ENCODE assay signal across 8 mouse cellular contexts in the genomic region with DNA sequence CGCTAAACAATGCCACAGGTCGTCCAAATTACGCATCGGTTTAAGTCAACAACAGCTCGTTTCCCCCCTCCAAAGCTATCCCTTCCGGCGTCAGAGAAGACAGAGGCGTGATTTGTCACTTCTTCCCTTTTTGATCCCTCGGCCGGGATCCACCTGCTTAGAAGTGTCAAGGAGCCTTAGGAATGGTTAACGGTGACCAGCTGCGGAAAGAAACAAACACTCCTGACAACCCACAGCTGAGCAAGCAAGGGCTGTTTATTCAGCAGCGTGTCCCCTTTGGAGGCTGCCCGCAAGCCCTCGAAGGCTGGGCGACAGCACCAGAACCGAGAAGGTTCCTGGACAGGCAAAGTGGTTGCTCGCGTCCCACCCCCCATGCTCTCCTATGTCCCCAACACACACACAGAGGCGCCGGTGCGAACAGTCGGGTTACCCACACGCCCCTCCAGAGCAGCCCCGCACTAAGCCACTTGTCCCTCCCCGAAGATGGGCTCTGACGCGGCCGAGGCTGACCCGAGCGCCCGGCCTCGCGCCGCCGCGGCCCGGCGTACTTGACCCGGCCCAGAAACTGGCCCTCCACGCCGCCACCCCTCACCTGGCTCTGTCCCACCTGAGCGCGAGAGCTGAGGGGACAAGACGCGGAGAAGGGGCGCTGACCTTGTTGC. TPM values are rescaled to one million over a fixed set of nuclear protein-coding genes. Genes with fewer than 3 reads are reported as not detected.
DNase-seq lines count a peak whose midpoint lies in the region; ATAC-seq and TF ChIP-seq lines count a peak whose summit lies in the region.

No protein-coding gene starts in this region.

- no peaks in the 10 kb centered on the region for H3K9me3 ChIP-seq in intestine, embryonic 16.5 days (ENCODE audit: control insufficient read depth, low read length)
- H3K9me3 ChIP-seq in limb, embryonic 14.5 days (ENCODE audit: control insufficient read depth, low read length): no peaks in the 10 kb centered on the region
- no peaks in the 10 kb centered on the region for H3K9me3 ChIP-seq in midbrain, embryonic 14.5 days (ENCODE audit: control insufficient read depth, low read length)

- ATAC-seq in granulocyte monocyte progenitor cell, adult 5-6 weeks (replicated peaks; ENCODE audit: poor library complexity, severe bottlenecking): peak; percentile 24
- ATAC-seq in intestine, embryonic 16.5 days: peak; percentile 68
- ATAC-seq in limb, embryonic 14.5 days (ENCODE audit: low FRiP score, low read depth): peak; percentile 58
- peak; percentile 77 for ATAC-seq in midbrain, embryonic 14.5 days (ENCODE audit: low FRiP score, low TSS enrichment)

- peak overlapping the region; percentile 98 for H3K9ac ChIP-seq in intestine, embryonic 16.5 days (ENCODE audit: low read depth, low read length)
- peak overlapping the region; percentile 99 for H3K9ac ChIP-seq in limb, embryonic 14.5 days (ENCODE audit: low read depth, low read length, severe bottlenecking)
- H3K9ac ChIP-seq in midbrain, embryonic 14.5 days (replicated peaks; ENCODE audit: low read length): peak overlapping the region; percentile 97

- peaks cover 15% of the 10 kb centered on the region for H3K4me1 ChIP-seq in intestine, embryonic 16.5 days (ENCODE audit: control insufficient read depth, insufficient read depth, low read length)
- H3K4me1 ChIP-seq in limb, embryonic 14.5 days (ENCODE audit: control insufficient read depth, insufficient read depth, low read length): peaks cover 13% of the 10 kb centered on the region
- H3K4me1 ChIP-seq in midbrain, embryonic 14.5 days (ENCODE audit: control insufficient read depth, insufficient read depth, low read length): peaks cover 17% of the 10 kb centered on the region

- peak overlapping the region; percentile 90 for H3K4me2 ChIP-seq in intestine, embryonic 16.5 days (ENCODE audit: low read depth, low read length)
- H3K4me2 ChIP-seq in limb, embryonic 14.5 days (replicated peaks; ENCODE audit: low read depth, low read length, severe bottlenecking): peak overlapping the region; percentile 76
- peak overlapping the region; percentile 72 for H3K4me2 ChIP-seq in midbrain, embryonic 14.5 days (ENCODE audit: low read length)

- peak; percentile 12 for DNase-seq in urinary bladder, postnatal 10 days (ENCODE audit: low spot score)
- DNase-seq in urinary bladder, adult 18-20 months (ENCODE audit: low spot score in 2 of 2): no peak
- DNase-seq in embryo, embryonic 9.5 days (ENCODE audit: extremely low spot score): peak; percentile 51
- peak; percentile 17 for DNase-seq in limb, embryonic 14.5 days (ENCODE audit: low spot score)
- DNase-seq in midbrain, embryonic 14.5 days: peak; percentile 65
- peak; percentile 46 for DNase-seq in splenic B cell, adult 2 months (ENCODE audit: low read depth, low spot score)

- TF ChIP-seq POLR2A in limb, embryonic 14.5 days (IDR thresholded peaks at IDR 0.05; ENCODE audit: borderline replicate concordance, extremely low read depth, insufficient read depth, insufficient read length): no peak

- under 1% methylated on average over 47 of the region's 47 CpGs for WGBS in intestine, embryonic 16.5 days
- under 1% methylated on average over 37 of the region's 47 CpGs for WGBS in limb, embryonic 14.5 days
- WGBS in midbrain, embryonic 14.5 days: under 1% methylated on average over 47 of the region's 47 CpGs

- peaks cover 3% of the 10 kb centered on the region; the same call in 1 of the 2 replicates for H3K36me3 ChIP-seq in intestine, embryonic 16.5 days (ENCODE audit: control insufficient read depth, insufficient read depth, low read length)
- H3K36me3 ChIP-seq in limb, embryonic 14.5 days (ENCODE audit: control insufficient read depth, insufficient read depth, low read length): peaks cover 15% of the 10 kb centered on the region
- H3K36me3 ChIP-seq in midbrain, embryonic 14.5 days (ENCODE audit: control insufficient read depth, insufficient read depth, low read length): peaks cover 15% of the 10 kb centered on the region
- H3K36me3 ChIP-seq in splenic B cell, adult 2 months (ENCODE audit: control insufficient read depth, insufficient read depth, low read length, poor library complexity, severe bottlenecking): no peaks in the 10 kb centered on the region

- H3K4me3 ChIP-seq in intestine, embryonic 16.5 days (ENCODE audit: low read length): peak overlapping the region; percentile 99
- peak overlapping the region; percentile 98 for H3K4me3 ChIP-seq in limb, embryonic 14.5 days (replicated peaks; ENCODE audit: low read length)
- H3K4me3 ChIP-seq in midbrain, embryonic 14.5 days (replicated peaks; ENCODE audit: low read depth, low read length): peak overlapping the region; percentile 98

- H3K27me3 ChIP-seq in intestine, embryonic 16.5 days (replicated peaks; ENCODE audit: control insufficient read depth, insufficient read depth, low read length): no peaks in the 10 kb centered on the region
- no peaks in the 10 kb centered on the region for H3K27me3 ChIP-seq in limb, embryonic 14.5 days (ENCODE audit: control insufficient read depth, insufficient read depth, low read length)
- H3K27me3 ChIP-seq in midbrain, embryonic 14.5 days (ENCODE audit: control insufficient read depth, insufficient read depth, low read length): no peaks in the 10 kb centered on the region
- H3K27me3 ChIP-seq in splenic B cell, adult 2 months (ENCODE audit: control insufficient read depth, insufficient read depth, low read length, poor library complexity, severe bottlenecking): no peaks in the 10 kb centered on the region

- H3K27ac ChIP-seq in intestine, embryonic 16.5 days (ENCODE audit: low read length): peak overlapping the region; percentile 10; the same call in 1 of the 2 replicates
- H3K27ac ChIP-seq in limb, embryonic 14.5 days (replicated peaks; ENCODE audit: low read depth, low read length): peak overlapping the region; percentile 92; the same call in 1 of the 2 replicates
- peak overlapping the region; percentile 80 for H3K27ac ChIP-seq in midbrain, embryonic 14.5 days (replicated peaks; ENCODE audit: low read depth, low read length)

RNA-seq across cellular contexts. Expression of gene March5, which starts 0.6 kb away (rescaled TPM):
- 63.3 and 80.4 TPM in 2 replicates for total RNA-seq in granulocyte monocyte progenitor cell, adult 5-6 weeks (2014; fragmentation: Nextera tagmentation)
- total RNA-seq in granulocyte monocyte progenitor cell, adult 5-6 weeks (2017): 48.1 and 64.0 TPM in 2 replicates
- 47.4 and 49.0 TPM in 2 replicates for polyA plus RNA-seq in intestine, embryonic 16.5 days (2015; fragmentation: Nextera tagmentation; extraction: Ambion mirVana)
- 65.3 and 67.0 TPM in 2 replicates for polyA plus RNA-seq in limb, embryonic 14.5 days (2012; rRNA removed)
- polyA plus RNA-seq in limb, embryonic 14.5 days (2014; fragmentation: Nextera tagmentation; extraction: Ambion mirVana): 106 and 112 TPM in 2 replicates
- polyA plus RNA-seq in midbrain, embryonic 14.5 days (2014; fragmentation: Nextera tagmentation; extraction: Ambion mirVana): 120 and 131 TPM in 2 replicates

RNA-seq across cellular contexts. Expression of gene Cpeb3, which starts 1.6 kb away (rescaled TPM):
- 0.56 TPM in 1 of 2 replicates, not detected in the other for total RNA-seq in granulocyte monocyte progenitor cell, adult 5-6 weeks (2014; fragmentation: Nextera tagmentation)
- 0.10 TPM in 1 of 2 replicates, not detected in the other for total RNA-seq in granulocyte monocyte progenitor cell, adult 5-6 weeks (2017)
- polyA plus RNA-seq in intestine, embryonic 16.5 days (2015; fragmentation: Nextera tagmentation; extraction: Ambion mirVana): 0.44 and 0.97 TPM in 2 replicates
- polyA plus RNA-seq in limb, embryonic 14.5 days (2012; rRNA removed): 1.4 and 2.2 TPM in 2 replicates
- 1.4 and 1.6 TPM in 2 replicates for polyA plus RNA-seq in limb, embryonic 14.5 days (2014; fragmentation: Nextera tagmentation; extraction: Ambion mirVana)
- 10.1 and 12.5 TPM in 2 replicates for polyA plus RNA-seq in midbrain, embryonic 14.5 days (2014; fragmentation: Nextera tagmentation; extraction: Ambion mirVana)

Comparison
In these comparisons a context has a peak if more than half of its experiments do, and no peak if none do; other contexts are left out.
1. DNase-seq: peak in urinary bladder, postnatal 10 days (single experiment), embryo, embryonic 9.5 days (single experiment), limb, embryonic 14.5 days (single experiment), midbrain, embryonic 14.5 days (single experiment) and splenic B cell, adult 2 months (single experiment); none in urinary bladder, adult 18-20 months (0 of 2).
2. ATAC-seq: peak in every context shown above with its lines; median percentile 77 in midbrain, embryonic 14.5 days; 68 in intestine, embryonic 16.5 days; 58 in limb, embryonic 14.5 days; 24 in granulocyte monocyte progenitor cell, adult 5-6 weeks.
3. H3K27ac ChIP-seq: peak in every context shown above with its lines; median percentile 92 in limb, embryonic 14.5 days; 80 in midbrain, embryonic 14.5 days; 10 in intestine, embryonic 16.5 days.
4. Peak in every context shown above with its lines, with median percentiles within 50 percentile points of each other: H3K4me2 ChIP-seq, H3K4me3 ChIP-seq and H3K9ac ChIP-seq.